Mouse (Mus musculus): ENCODE measurements around the gene Sema3e.

Sema3e gene

DNA sequence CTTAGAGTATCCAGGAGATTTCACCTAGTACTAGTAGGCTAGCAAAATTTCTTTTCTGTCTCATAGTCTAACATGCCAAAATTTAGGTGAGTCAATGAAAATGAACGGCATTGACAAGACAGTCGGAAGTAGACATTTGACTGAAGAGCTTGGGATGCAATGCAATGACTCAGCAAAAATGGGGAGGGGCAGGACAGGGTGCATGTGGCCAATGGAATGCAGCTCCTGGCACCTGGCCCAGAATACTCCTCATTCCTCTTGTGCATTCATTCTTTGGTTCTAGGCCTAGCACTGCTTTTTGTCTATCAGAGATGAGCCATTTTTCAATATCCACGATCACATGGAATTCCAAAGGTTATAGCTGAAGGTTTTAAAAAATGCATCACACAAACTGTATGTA is 48.1 kb downstream of the Sema3e start:
- no peak for DNase-seq (ENCODE audit: low read depth in 1 of 2, low spot score in 2 of 2)

DNA sequence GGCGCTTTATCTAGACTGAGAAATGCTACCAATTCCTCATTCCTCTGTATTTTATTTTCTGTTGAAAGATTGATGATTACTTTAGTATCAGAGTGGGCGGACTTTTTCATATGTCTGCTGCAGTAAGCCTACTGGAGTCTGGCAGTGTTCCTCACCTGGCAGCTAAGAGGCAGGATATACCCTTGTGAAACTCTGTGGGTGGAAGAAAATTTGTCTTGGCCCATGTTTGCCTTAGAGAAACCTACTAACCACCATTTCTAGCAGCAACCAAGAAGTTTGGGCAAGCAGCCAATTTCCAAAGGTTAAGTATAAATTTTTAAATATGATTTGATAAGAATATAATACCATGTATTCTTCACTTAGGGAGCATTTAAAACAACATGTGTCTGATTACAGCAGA is 63.0 kb downstream of the Sema3e start:
- DNase-seq (ENCODE audit: low read depth in 1 of 2, low spot score in 2 of 2): no peak

GRCm38 (mm10) chr5:14089875-14090608 is 65.0 kb downstream of the Sema3e start:
- no peak for DNase-seq (ENCODE audit: low read depth in 1 of 2, low spot score in 2 of 2)

DNA sequence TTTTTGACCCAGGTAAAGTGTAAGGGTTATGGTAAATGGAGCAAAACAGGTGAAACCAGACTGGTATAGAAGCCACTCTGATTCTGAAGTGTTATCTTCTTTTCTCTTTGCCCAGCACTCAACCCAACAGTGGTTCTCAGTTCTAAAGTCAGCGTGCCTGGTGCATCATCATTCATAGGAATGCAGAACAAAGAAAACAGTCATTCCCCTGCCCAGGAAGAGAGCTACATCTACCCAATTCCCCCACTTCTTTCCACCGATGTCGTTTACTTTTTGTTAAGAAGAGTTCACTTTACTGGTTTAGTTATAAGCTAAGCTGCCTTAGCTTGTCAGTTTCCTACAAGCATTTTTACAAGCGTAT is 65.5 kb downstream of the Sema3e start:
- DNase-seq (ENCODE audit: low read depth in 1 of 2, low spot score in 2 of 2): no peak

DNA sequence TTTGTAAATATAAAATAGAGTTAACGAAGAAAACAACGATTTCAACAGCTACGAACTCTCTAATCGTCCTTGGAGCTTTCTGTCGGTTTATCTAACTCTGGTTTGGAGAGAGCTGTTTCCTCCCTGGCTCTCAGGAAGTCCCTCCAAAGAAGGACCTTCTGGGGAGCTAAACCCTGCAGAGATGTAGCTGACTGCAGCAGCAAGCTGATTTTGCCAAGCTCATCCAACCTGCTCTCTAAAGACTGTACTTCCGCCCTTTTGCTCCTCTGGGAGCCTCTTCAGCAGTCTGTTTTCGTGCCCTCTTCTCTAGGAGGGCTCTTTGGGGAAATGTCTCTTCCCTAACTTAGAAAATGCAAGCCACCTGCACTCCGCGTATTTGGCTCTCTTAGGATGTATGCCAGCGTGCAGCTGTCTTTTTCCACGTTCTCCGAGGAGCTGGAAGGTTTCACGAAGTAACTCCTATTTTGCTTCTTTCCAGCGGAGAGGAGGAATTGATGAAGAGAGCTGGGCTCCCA is 67.2 kb downstream of the Sema3e start:
- DNase-seq (ENCODE audit: low read depth in 1 of 2, low spot score in 2 of 2): no peak

DNA sequence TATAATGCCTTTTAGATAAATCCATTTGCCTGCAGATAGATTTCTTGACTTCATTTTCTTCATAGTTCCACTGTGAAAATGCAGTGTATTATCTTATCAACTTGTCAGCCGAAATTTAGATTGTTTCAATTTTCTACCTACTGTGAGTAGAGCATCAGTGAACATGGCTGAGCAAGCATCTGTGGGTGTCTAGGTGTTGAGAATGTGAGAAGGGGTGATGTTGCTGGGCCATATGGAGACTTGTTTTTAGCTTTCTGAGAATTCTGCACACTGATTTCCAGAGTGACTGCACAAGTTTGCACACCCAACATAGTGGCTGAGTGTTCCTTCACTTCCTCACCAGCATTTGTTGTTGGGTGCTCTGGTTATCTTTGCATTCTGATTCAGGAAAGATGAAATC is 71.1 kb downstream of the Sema3e start:
- DNase-seq (ENCODE audit: low read depth in 1 of 2, low spot score in 2 of 2): no peak

- no peak for DNase-seq (ENCODE audit: low read depth in 1 of 2, low spot score in 2 of 2)
Measured at GRCm38 (mm10) chr5:14098677-14099076, 73.6 kb downstream of the Sema3e start.

DNA sequence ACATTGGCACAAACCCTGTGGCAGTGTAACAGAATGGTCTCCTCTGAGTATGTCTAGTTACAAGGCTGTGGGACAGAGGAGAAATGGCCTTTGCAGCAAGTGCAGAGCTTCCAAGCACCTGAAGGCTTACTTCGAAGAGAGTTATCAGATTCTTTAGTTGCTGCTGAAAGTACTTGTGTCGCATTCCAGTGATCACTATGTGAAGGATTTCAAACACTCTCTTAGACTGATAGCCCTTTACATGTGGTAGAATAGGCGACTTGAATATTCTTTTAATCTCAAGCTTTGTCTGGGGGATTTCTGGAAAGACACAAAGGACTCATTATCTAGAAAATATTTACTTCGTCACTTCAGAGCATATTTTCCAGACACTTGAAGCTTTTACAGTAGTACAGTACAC is 82.3 kb downstream of the Sema3e start:
- no peak for DNase-seq (ENCODE audit: low read depth in 1 of 2, low spot score in 2 of 2)

GRCm38 (mm10) chr5:14109001-14109400 is 83.9 kb downstream of the Sema3e start:
- no peak for DNase-seq (ENCODE audit: low read depth in 1 of 2, low spot score in 2 of 2)

GRCm38 (mm10) chr5:14111401-14111800 is 86.3 kb downstream of the Sema3e start:
- DNase-seq (ENCODE audit: low read depth in 1 of 2, low spot score in 2 of 2): no peak

DNA sequence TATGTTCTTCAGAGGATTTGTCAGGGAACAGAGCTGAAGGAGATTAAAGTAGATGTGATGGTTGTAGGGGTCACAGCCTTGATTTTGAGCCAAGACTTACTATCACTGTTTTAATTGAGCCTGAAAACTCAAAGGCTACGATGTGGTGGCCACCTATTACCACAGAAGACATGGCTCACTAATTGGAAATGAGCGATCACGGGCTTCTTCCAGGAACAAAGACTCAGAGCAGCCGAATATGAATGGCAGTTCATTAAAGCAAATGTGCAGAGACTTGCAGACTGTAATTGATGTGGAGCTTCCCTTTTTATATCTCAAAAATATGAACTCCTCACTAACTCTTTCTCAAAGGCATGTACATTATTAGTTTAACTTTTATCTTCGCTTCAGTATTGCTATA is 96.8 kb downstream of the Sema3e start:
- DNase-seq (ENCODE audit: low read depth in 1 of 2, low spot score in 2 of 2): no peak

- no peak for DNase-seq (ENCODE audit: low read depth in 1 of 2, low spot score in 2 of 2)
Measured at GRCm38 (mm10) chr5:14126591-14126990, 101.5 kb downstream of the Sema3e start.

GRCm38 (mm10) chr5:14135929-14136328 is 110.9 kb downstream of the Sema3e start:
- DNase-seq (ENCODE audit: low read depth in 1 of 2, low spot score in 2 of 2): no peak

- no peak for DNase-seq (ENCODE audit: low read depth in 1 of 2, low spot score in 2 of 2)
Measured at GRCm38 (mm10) chr5:14138725-14139124, 113.6 kb downstream of the Sema3e start.

- no peak for DNase-seq (ENCODE audit: low read depth in 1 of 2, low spot score in 2 of 2)
Measured at GRCm38 (mm10) chr5:14162579-14162978, 137.5 kb downstream of the Sema3e start.

- no peak for DNase-seq (ENCODE audit: low read depth in 1 of 2, low spot score in 2 of 2)
Measured at GRCm38 (mm10) chr5:14163280-14163679, 138.2 kb downstream of the Sema3e start.

- no peak for DNase-seq (ENCODE audit: low read depth in 1 of 2, low spot score in 2 of 2)
Measured at GRCm38 (mm10) chr5:14167776-14168175, 142.7 kb downstream of the Sema3e start.

DNA sequence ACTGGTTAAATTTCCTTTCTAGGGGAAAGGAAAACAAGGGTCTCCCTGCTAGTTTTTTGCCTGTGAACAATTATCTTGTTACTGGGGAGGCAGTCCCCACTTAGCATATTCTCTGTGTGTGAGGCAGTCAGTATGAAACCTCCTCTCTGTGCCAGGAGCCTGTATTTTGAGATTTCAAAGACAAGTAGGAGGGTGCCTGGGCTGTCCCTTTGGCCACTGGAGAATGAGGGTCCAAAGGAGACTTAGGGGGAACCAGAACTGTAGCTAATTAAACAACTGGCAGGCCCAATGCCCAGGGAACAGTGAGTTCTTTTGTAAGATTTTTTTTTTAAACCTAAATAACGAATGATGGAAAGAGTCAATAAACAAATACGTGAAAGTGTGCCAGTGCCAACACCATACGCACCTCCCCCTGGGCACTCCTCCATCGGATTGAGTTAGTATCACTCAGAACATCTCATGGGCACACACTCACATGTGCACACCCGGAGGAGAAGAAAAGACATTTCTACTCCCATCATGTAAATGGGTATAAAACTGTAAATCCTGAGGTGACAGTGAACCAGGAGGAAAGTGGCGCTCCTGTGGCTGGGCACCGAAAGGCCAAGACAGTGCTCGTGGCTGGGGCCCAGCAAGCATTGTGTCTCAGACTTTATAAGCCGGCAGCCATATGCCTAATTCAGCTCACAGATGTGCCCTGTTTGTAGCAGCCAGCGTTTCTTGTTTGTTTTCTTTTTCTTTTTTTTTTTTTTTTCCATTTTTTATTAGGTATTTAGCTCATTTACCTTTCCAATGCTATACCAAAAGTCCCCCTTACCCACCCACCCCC is 148.5 kb downstream of the Sema3e start:
- no peak for DNase-seq (ENCODE audit: low read depth in 1 of 2, low spot score in 2 of 2)

DNA sequence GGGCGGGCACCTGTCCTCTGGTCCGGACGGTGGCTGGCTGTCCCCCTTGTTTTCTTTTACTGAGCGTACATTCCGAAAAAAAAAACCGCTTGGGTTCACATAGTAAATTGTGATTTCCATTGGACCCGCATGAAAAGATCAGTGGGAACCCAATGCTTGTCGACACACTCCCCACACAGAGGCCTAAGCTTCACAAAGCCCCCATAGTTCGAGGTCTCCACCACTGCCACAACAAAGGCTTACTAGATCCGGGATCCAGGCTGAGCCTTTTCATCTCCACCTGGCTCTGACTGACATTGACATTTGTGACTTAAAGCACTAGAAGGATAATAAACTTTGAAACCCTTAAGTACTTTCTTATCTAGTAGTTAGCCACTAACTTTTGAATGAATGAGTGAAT is 155.5 kb downstream of the Sema3e start:
- DNase-seq (ENCODE audit: low read depth in 1 of 2, low spot score in 2 of 2): no peak

GRCm38 (mm10) chr5:14182156-14182555 is 157.1 kb downstream of the Sema3e start:
- no peak for DNase-seq (ENCODE audit: low read depth in 1 of 2, low spot score in 2 of 2)

DNA sequence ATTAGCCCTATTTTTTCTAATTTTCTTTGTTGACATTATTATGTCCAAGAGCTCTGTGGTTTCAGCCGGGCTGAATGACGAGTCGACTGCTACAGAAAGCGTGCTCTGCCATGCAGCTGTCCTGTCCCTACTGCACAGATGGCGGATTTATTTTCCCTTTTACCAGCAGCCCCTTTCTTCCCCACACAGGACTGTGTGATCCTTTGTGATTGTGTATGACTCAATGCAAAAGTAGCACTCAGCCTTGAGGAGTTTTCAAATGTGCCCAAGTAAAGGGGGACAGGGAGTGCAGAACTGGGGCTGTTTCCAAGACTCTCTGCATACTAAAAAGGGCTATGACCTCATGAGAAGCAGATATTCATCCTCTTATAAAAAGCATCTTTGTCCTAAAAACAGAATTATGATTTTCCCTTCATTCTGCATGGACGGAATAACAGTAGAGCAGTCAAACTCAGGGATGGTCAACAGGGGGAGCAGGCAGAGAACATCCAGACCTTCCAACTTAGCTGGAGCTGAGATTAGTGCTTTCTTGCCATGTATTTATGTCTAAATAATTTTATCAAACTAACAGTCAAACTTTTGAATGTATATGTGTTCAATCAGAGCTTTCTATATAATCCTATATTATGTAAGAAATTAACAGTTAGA is 170.2 kb downstream of the Sema3e start:
- no peak for DNase-seq (ENCODE audit: low read depth in 1 of 2, low spot score in 2 of 2)

All from monocyte, adult 2 months (primary cell).